Mouse (Mus musculus) limb, embryonic 12.5 days (tissue): ENCODE results near the gene Sh2d1b2. TPM values are rescaled to one million over a fixed set of nuclear protein-coding genes. Genes with fewer than 3 reads are reported as not detected.

Source experiments
- ATAC-seq: fragments of 200-750 bp; cut with Nextera tagmentation; 2 replicates; pipeline ENCODE4 v1.8.0; 2017; ENCODE audit warnings: low read depth, moderate TSS enrichment; ENCODE audit not compliant: insufficient number of reproducible peaks, insufficient read depth, low FRiP score, low TSS enrichment
- H3K27ac ChIP-seq: fragments of 300-500 bp; sonication (generic); 2 replicates; pipeline ENCODE4 v1.5.1; 2016; ENCODE audit warnings: mild to moderate bottlenecking, moderate library complexity
- H3K27me3 ChIP-seq: fragments of 300-500 bp; sonication (generic); 2 replicates; pipeline ENCODE4 v1.6.1; 2016; ENCODE audit warnings: mild to moderate bottlenecking, moderate library complexity
- H3K36me3 ChIP-seq: fragments of 300-500 bp; sonication (generic); 2 replicates; pipeline ENCODE4 v1.6.1; 2016; ENCODE audit warnings: mild to moderate bottlenecking, moderate library complexity
- H3K4me1 ChIP-seq: fragments of 300-500 bp; sonication (generic); replicated peaks from 2 replicates; pipeline ENCODE4 v1.6.1; 2016
- H3K4me2 ChIP-seq: fragments of 300-500 bp; sonication (generic); 2 replicates; pipeline ENCODE4 v1.6.1; 2016; ENCODE audit warnings: mild to moderate bottlenecking, moderate library complexity
- H3K4me3 ChIP-seq: fragments of 300-500 bp; sonication (generic); replicated peaks from 2 replicates; pipeline ENCODE4 v1.5.1; 2016; ENCODE audit warnings: mild to moderate bottlenecking
- H3K9ac ChIP-seq: fragments of 300-500 bp; sonication (generic); replicated peaks from 2 replicates; pipeline ENCODE4 v1.6.1; 2016; ENCODE audit warnings: mild to moderate bottlenecking, moderate library complexity
- H3K9me3 ChIP-seq: fragments of 300-500 bp; sonication (generic); 2 replicates; pipeline ENCODE4 v1.6.1; 2016; ENCODE audit warnings: mild to moderate bottlenecking, moderate library complexity
- WGBS: fragments of 180-500 bp; shearing (Covaris S2); methylation state at CpG from one replicate; pipeline ENCODE4 v1.1.7; 2016; 5-methylcytosine and 5-hydroxymethylcytosine counted together
- polyA plus RNA-seq: library from polyadenylated mRNA; unstranded; fragments of >200 nt; fragmentation: Nextera tagmentation; extraction: Ambion mirVana; gene quantifications from 2 replicates; pipeline ENCODE4 v1.2.1, GENCODE M21; 2016

Gene Sh2d1b2
- polyA plus RNA-seq, 1 experiment from 2014 or later: not detected

- Histone ChIP-seq H3K27me3 (no peaks in the 10 kb centered on the region), H3K9me3 (no peaks in the 10 kb centered on the region), H3K27ac (peak within 1 kb of the TSS; percentile 85), H3K4me3 (peak within 1 kb of the TSS; percentile 99), H3K4me1 (peaks cover 9% of the 10 kb centered on the region), H3K9ac (peak within 1 kb of the TSS; percentile 97), H3K36me3 (peaks cover 22% of the 10 kb centered on the region), H3K4me2 (peak within 1 kb of the TSS; percentile 72)
- ATAC-seq: peak; percentile 98
- WGBS: under 1% methylated on average over 69 of the region's 70 CpGs
These were observed 17.6 kb upstream of the Sh2d1b2 start, which contains the start of gene Uhmk1 for GRCm38 (mm10) chr1:170214757-170215522. Gene Uhmk1 (minus strand): TSS chr1:170215397.

- H3K27ac ChIP-seq: no peak overlapping the region
- 80% methylated on average over 3 of the region's 3 CpGs for WGBS
- no peak for ATAC-seq
- peaks cover 9% of the 10 kb centered on the region for H3K4me1 ChIP-seq
- H3K4me3 ChIP-seq: peak overlapping the region; percentile 99
- H3K4me2 ChIP-seq: peak overlapping the region; percentile 72
- H3K27me3 ChIP-seq: no peaks in the 10 kb centered on the region
- H3K9ac ChIP-seq: no peak overlapping the region; the same call in 1 of the 2 replicates
- H3K9me3 ChIP-seq: no peaks in the 10 kb centered on the region
- peaks cover 18% of the 10 kb centered on the region for H3K36me3 ChIP-seq
These were observed 17.0 kb upstream of the Sh2d1b2 start for GRCm38 (mm10) chr1:170215590-170215989.

DNA sequence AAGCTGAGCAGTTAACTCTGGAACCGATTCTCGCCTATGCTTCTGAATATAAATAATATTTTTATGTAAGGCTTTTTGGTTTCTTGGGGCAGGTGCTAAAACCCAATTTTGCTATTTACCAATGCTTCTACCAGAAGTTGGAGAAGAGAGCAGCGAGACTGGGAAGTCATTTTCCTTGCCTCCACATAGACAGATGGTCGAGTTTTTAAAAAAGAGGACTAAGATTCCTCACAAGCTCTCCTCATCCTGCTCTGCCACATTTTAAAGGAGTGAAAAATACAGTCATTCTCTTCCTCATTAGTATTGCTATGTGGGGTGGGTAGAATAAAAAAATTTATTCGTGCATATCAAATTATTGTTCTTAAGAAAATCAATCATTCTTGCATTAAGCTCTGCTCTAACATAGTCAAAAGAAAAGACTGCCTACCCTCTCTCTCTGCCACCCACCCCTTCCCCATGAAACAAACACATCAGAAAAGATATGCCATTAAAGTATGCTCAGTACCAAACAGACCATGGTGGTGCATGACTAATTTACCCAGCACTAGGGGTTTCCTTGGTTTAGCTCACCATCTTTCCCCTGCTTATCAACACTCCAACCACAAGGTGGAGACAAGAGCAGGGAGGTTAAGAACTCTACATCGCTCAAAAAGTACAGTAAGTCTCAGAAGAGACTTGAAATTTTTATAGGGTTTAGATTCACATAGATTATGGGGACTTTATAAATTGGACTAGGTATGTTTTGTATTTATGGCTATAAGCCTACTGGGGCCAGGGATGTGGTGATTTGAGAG lies 14.3 kb upstream of the Sh2d1b2 start:
- ATAC-seq: no peak

DNA sequence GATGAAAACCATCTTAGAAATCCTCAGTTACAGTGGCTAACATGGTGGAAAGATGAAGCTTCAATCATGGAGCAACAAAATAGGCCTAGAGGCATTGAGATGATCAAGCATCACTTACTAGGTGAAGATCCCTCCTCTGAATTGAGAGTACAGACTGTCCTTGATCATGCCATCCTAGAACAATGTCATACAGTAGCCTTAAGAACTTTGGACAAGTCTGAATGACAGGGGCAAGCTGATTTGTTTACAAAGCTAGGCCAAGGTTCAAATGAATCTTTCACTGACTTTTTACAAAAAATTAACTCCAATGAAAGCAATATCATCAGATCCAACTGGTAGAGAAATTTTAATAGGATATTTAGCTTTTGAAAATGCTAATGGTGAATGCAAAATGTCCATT lies 12.2 kb upstream of the Sh2d1b2 start:
- no peaks in the 10 kb centered on the region for H3K4me1 ChIP-seq
- H3K4me2 ChIP-seq: no peak overlapping the region
- peaks cover 7% of the 10 kb centered on the region; the same call in 1 of the 2 replicates for H3K27me3 ChIP-seq
- H3K9me3 ChIP-seq: no peaks in the 10 kb centered on the region
- no peak overlapping the region for H3K27ac ChIP-seq
- H3K9ac ChIP-seq: no peak overlapping the region
- no peak overlapping the region for H3K4me3 ChIP-seq
- H3K36me3 ChIP-seq: no peaks in the 10 kb centered on the region
- ATAC-seq: no peak

More for the DNA sequence above, 14.3 kb upstream of the Sh2d1b2 start:
- Histone ChIP-seq H3K4me3 (no peak overlapping the region), H3K9ac (no peak overlapping the region), H3K27ac (no peak overlapping the region), H3K4me2 (no peak overlapping the region), H3K4me1 (peaks cover 8% of the 10 kb centered on the region), H3K9me3 (no peaks in the 10 kb centered on the region), H3K27me3 (peaks cover 5% of the 10 kb centered on the region; the same call in 1 of the 2 replicates), H3K36me3 (no peaks in the 10 kb centered on the region)
- WGBS: 82% methylated on average over 6 of the region's 6 CpGs

GRCm38 (mm10) chr1:170223276-170223675 lies 9.3 kb upstream of the Sh2d1b2 start:
- Histone ChIP-seq H3K4me1 (no peaks in the 10 kb centered on the region), H3K9me3 (no peaks in the 10 kb centered on the region), H3K27ac (no peak overlapping the region), H3K4me3 (no peak overlapping the region), H3K9ac (no peak overlapping the region), H3K36me3 (no peaks in the 10 kb centered on the region), H3K4me2 (no peak overlapping the region), H3K27me3 (peaks cover 7% of the 10 kb centered on the region; the same call in 1 of the 2 replicates)
- WGBS: 76% methylated on average over 2 of the region's 2 CpGs
- no peak for ATAC-seq

DNA sequence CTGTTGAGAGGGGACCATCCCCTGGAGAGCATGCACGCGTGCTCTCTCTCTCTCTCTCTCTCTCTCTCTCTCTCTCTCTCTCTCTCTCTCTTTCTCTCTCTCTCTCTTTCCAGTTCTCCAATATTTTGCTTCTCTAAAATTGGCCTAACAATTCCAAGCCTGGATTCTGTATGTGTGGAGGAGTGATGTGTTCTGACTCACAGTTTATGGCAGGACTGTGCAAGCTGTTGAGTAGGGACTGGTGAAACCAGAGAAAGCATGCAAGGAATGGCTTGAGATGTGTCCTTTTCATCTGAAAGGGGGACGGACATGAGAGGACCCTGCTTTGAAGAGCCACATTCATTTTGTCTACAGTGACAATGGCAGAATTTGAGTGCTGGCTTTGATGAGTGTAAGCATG lies 12.5 kb downstream of the Sh2d1b2 start:
- H3K9me3 ChIP-seq: no peaks in the 10 kb centered on the region
- H3K4me3 ChIP-seq: no peak overlapping the region
- no peak overlapping the region for H3K27ac ChIP-seq
- no peaks in the 10 kb centered on the region for H3K4me1 ChIP-seq
- no peaks in the 10 kb centered on the region for H3K36me3 ChIP-seq
- no peak for ATAC-seq
- WGBS: 83% methylated on average over 3 of the region's 3 CpGs
- no peak overlapping the region for H3K9ac ChIP-seq
- no peaks in the 10 kb centered on the region for H3K27me3 ChIP-seq
- no peak overlapping the region for H3K4me2 ChIP-seq

DNA sequence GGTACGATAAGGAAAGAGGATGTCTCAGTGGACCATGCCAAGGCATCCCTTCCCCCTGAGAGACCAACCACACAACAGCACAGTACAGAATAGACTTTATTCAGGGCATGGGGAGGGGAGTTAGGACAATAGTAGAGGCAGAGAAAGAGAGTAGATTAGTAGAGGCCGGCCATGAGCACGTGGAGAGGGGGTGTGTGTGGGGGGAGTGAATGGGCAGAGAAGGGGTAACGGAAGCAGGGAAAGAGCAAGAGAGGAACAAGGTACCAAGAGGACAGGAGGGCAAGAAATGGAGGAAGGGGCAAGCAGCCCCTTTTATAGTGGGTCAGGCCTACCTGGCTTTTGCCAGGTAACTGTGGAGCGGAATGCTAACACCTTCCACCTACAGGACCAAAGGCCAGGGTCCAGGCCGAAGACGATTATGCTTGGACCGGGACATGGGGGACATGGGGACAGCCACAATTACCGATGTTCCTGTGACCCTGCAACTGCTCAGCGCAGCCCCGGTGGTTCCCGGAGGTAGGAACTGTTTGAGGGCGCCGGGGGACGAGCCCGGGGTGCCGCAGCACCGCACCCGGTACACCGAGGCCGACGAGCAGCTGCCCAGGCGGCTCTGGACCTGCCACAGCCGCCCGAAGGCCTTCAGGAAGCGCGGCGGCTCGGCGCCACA lies 22.5 kb downstream of the Sh2d1b2 start:
- no peaks in the 10 kb centered on the region for H3K36me3 ChIP-seq
- no peaks in the 10 kb centered on the region for H3K4me1 ChIP-seq
- ATAC-seq: peak; percentile 78
- peak overlapping the region; percentile 79 for H3K9ac ChIP-seq
- H3K4me3 ChIP-seq: peak overlapping the region; percentile 71
- peak overlapping the region; percentile 71 for H3K4me2 ChIP-seq
- no peaks in the 10 kb centered on the region for H3K9me3 ChIP-seq
- H3K27ac ChIP-seq: 0 out of 2 replicates have a peak overlapping the region, but pooled peaks have one; percentile 29
- H3K27me3 ChIP-seq: no peaks in the 10 kb centered on the region
- WGBS: 32% methylated on average over 30 of the region's 30 CpGs

GRCm38 (mm10) chr1:170255560-170255910 lies 23.0 kb downstream of the Sh2d1b2 start:
- 8% methylated on average over 32 of the region's 32 CpGs for WGBS
- H3K27ac ChIP-seq: 0 out of 2 replicates have a peak overlapping the region, but pooled peaks have one; percentile 29
- peak overlapping the region; percentile 79 for H3K9ac ChIP-seq
- peak overlapping the region; percentile 71 for H3K4me3 ChIP-seq
- H3K4me2 ChIP-seq: peak overlapping the region; percentile 71
- no peaks in the 10 kb centered on the region for H3K36me3 ChIP-seq
- H3K27me3 ChIP-seq: no peaks in the 10 kb centered on the region
- H3K4me1 ChIP-seq: no peaks in the 10 kb centered on the region
- peak; percentile 91 for ATAC-seq
- no peaks in the 10 kb centered on the region for H3K9me3 ChIP-seq

DNA sequence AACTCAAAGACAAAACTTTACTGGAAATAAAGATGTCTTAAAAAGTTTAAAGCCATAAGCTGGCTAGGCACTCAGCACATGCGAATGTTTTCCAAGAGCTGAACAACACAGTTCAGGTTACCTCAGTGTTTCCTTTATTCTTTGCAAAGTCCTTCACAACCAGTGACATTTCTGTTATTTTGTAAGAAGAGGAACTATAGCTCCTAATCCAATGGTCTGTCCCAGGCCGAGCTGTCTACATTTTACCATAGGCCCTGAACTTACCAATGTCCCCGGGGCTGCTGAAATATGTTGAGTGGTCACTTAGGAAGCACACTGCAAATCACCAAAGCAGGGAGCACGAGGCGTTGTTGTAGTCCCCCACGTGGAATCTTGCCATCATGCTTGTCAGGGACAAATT lies 37.7 kb downstream of the Sh2d1b2 start:
- no peaks in the 10 kb centered on the region for H3K36me3 ChIP-seq
- no peak overlapping the region for H3K4me2 ChIP-seq
- H3K27ac ChIP-seq: no peak overlapping the region
- H3K9ac ChIP-seq: no peak overlapping the region
- H3K27me3 ChIP-seq: no peaks in the 10 kb centered on the region
- ATAC-seq: no peak
- H3K9me3 ChIP-seq: peaks cover 9% of the 10 kb centered on the region
- H3K4me1 ChIP-seq: no peaks in the 10 kb centered on the region
- no peak overlapping the region for H3K4me3 ChIP-seq
- 83% methylated on average over 6 of the region's 6 CpGs for WGBS

DNA sequence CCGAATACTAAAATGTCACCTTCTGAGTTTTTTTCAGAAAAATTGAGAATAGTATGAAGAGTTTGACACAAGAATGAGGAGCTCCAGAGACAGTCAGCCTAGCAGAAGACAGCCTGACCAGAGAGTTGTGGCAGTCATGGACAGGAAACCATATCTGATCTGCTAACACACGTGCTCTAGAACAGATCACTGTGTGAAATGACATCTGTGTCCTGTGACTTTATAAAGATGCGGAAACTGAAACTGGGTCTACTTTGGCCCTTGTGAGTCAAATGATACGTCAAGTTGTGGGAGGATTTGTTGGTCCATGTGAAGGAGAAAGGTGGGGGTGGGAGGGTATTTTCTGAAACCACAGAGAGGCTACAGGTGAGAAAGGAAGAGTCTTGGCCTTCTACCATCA lies 38.1 kb downstream of the Sh2d1b2 start:
- H3K4me2 ChIP-seq: no peak overlapping the region
- H3K27me3 ChIP-seq: no peaks in the 10 kb centered on the region
- ATAC-seq: no peak
- H3K36me3 ChIP-seq: no peaks in the 10 kb centered on the region
- no peak overlapping the region for H3K27ac ChIP-seq
- WGBS: 90% methylated on average over 4 of the region's 4 CpGs
- peaks cover 9% of the 10 kb centered on the region for H3K9me3 ChIP-seq
- H3K4me3 ChIP-seq: no peak overlapping the region
- no peaks in the 10 kb centered on the region for H3K4me1 ChIP-seq
- no peak overlapping the region for H3K9ac ChIP-seq

- no peaks in the 10 kb centered on the region for H3K27me3 ChIP-seq
- no peak overlapping the region for H3K4me3 ChIP-seq
- no peak overlapping the region for H3K27ac ChIP-seq
- H3K36me3 ChIP-seq: no peaks in the 10 kb centered on the region
- no peak for ATAC-seq
- H3K4me1 ChIP-seq: no peaks in the 10 kb centered on the region
- no peaks in the 10 kb centered on the region for H3K9me3 ChIP-seq
- no peak overlapping the region for H3K9ac ChIP-seq
- no peak overlapping the region for H3K4me2 ChIP-seq
These were observed 40.7 kb downstream of the Sh2d1b2 start for GRCm38 (mm10) chr1:170273252-170273651.
